Mouse (Mus musculus) inflammation-experienced regulatory T-cells, adult 6 months (primary cell): Measurements from ENCODE around the gene Ldlrap1. TPM values are rescaled to one million over a fixed set of nuclear protein-coding genes. Genes with fewer than 3 reads are reported as not detected.
A peak's percentile ranks its signal among the peaks of the same experiment; 100 is the strongest.

Experiments
- ATAC-seq: one replicate; pipeline ENCODE4 v1.8.0; 2017
- polyA plus RNA-seq, 3 experiments: library from polyadenylated mRNA; unstranded; fragments of 100-300 nt; shearing (Covaris generic); gene quantifications; one replicate each; pipeline ENCODE4 v1.2.1; 2017

Ldlrap1 gene
- polyA plus RNA-seq, 3 experiments from 2014 or later: 14.2 to 31.3 (median 24.4) TPM

DNA sequence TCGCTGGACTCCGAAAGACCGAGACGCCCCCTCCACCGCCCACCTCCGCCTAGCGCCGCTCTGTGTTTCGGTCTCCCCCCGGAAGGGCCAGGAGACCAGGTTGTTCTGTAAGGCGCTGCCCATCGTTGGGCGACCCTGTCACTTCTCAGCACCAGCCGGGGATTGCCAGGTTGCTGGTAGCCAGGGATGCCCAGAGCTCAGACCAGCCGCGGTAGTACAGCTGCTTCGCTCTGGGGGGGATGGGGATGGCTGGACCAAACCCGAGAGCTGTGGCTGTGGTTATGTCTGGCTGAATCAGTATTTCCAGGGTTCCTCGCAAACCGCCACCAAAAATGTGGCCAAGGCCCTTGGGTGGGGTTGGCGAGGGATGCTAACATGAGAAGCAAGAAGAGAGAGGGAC lies 63.2 kb downstream of the Ldlrap1 start:
- ATAC-seq: no peak

DNA sequence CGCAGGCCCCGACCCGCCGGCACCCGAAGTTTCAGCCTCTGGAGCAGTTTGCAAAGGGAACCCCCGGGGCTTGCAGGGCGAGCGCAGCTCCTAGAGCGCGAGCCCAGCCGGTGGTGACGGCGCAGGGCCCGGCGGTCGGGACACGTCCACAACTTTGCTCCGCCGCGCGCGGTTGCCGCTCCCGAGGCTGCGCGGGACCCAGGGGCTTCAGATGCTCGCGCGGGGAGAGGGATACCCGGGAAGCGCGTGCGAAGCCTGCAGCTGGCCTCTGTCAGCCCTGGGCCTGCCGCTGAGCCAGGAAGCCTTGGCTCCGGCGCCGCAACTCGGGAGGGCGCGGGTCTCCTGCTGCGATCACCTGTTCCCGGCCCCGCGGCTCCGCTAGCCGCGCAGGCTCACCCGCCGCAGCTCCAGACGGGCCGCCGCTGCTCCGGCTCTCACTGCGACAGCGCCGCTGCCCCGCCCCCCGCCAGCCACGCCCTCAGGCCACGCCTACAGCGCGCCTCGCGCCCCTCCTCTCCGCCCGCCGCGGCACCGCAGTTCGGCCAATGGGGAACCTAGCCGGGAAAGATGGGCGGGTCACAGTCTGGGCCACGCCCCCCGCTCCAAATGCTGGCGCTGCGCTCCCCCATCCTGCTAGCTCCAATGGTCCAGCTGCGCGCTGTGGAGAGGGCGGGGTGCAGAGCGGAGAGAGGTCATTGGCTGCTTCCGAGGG lies 63.8 kb downstream of the Ldlrap1 start, which contains the start of gene Man1c1:
Gene Man1c1 (minus strand): TSS at position 456 of the 712 bp plus-strand sequence.
- peak; percentile 92 for ATAC-seq

DNA sequence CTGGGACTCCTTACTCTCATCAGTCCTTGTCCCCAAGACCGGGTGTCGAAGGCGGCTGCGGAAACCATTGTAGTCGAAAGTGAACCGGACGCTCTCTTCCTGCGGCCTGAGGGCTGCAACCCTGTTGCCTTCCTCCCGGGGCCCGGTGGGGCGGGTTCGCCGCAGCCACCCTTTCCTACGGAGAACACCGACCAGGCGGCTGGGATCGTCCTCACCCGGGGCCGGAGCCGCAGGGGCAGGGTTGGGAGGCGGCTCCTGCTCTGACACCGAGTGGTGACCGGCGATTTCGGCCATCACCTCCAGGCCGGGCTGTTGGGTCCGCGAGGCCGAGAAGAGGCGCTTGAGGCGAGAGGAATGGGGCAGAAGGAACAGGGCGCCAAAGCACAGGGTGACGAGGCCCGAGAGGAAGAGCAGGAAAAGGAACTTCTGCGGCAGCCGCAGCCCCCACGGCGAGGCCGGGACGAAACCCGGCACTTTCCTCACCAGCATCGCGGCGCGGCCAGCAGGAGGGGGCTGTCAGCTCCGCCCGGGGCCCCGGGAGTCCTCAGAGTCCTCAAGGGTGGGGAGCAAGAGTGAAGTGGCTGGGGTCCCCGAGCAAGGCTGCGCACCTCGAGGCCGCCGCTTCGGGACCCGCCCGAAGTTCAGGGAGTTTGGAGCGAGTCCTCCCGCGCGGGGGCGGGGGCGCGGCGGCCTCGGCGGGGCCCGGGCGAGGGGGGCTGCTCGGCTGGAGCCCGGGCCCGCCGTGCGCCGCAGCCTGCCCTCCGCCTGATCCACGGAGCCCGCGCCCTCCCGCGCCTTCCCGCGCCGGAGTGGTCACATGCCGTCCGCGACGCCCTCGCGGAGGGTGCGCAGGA lies 64.6 kb downstream of the Ldlrap1 start:
- ATAC-seq: no peak

DNA sequence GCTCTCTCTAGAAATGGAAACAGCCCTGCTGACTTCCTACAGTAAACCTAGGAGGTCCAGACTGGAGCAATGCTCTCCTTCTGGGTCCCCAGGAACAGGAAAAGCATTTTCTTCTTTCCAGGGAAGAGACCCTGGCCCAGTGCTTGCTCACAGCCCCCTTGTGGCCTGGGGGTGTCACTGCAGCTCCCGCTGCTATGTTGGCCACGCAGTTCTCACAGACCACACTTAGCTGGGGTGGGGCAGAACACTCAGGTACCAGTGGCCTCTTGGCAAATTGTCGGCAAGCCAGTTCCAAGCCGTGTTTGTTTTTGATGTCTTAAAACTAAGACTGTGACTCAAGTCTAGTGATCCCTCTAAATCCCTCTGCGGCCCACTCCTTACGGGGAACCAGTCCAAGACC lies 65.9 kb downstream of the Ldlrap1 start:
- ATAC-seq: no peak

DNA sequence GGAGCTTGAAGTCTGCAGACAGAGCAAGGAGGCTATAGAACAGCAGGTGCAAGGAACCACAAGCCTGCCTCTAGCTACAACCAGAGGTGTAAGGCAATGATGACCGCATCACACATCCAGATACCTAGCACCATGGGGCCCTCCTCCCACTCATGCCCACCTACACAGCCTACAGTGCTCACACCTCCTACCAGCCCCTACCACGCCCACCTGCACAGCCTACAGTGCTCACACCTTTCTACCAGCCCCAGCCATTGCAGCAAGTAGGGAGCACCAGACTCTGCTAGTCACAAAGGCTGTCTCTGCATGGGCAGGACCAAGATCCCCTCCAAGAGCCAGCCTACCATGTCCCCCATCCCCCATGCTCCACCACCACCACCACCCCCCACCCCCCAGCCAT lies 66.9 kb downstream of the Ldlrap1 start:
- ATAC-seq: no peak

DNA sequence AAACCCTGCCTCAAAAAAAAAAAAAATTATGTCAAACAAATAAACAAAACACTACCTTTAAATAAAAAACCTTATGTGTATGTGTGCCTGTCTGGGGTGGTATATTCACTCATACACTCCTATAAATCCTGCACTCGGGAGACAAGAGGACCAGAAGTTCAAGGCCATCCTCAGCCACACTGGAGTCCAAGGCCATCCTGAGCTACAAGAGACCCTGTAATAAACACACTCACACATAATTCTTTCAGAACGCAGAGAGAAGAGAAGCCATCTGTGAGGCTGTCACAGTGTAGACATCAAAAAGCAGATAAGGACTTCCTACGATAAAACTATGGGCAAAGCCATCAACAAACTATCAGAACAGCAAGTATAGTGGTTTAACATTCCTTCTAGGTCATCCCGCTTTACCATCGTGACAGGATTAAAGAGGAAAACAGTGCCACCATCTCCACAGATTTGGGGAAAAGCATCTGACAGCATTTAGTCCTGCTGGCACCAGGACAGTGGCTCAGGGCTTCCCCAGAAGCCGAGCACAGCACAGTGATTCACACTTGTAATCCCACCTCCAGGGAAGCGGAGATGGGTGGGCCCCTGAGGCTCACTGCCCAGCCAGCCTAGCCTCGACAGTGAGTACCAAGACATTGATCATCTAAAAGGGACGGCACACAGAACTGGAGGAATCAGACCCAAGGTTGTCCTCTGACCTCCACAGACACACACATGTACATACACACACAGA lies 74.5 kb downstream of the Ldlrap1 start:
- no peak for ATAC-seq

DNA sequence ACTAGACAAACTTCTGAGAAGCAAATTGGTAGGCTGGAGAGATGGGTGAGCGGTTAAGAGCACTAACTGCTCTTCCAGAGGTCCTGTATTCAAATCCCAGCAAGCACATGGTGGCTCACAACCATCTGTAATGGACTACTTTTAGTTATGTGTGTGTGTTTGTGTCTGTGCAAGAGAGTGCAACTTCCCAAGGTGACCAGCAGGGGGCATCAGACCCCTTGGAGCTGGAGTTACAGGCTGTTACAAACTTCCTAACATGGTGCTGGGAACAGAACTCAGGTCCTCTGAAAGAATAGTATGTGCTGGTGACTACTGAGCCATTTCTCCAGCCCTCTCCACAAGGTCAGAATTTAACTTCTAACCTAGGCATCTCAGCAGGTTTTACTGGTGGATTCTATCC lies 75.4 kb downstream of the Ldlrap1 start:
- ATAC-seq: no peak

Other genes with a start within 250 kb of the Ldlrap1 start
- 100 to 1,000 TPM in 1 of 3 experiments, 10 to 100 TPM in 2; 64.7 to 110 (median 89.2) TPM for gene Mtfr1l, start 232.6 kb downstream of the Ldlrap1 start, polyA plus RNA-seq
- under 1 TPM; 0.44 to 0.63 (median 0.63) TPM for gene Selenon, start 215.9 kb downstream of the Ldlrap1 start, polyA plus RNA-seq
- 1 to 10 TPM in 2 of 3 experiments, under 1 TPM in 1; 0.90 to 1.9 (median 1.1) TPM for gene Man1c1, start 63.7 kb downstream of the Ldlrap1 start, polyA plus RNA-seq
- 1 to 10 TPM; 3.4 to 5.5 (median 5.4) TPM for gene Maco1, start 85.3 kb upstream of the Ldlrap1 start, polyA plus RNA-seq
- gene Rhd, start 96.5 kb upstream of the Ldlrap1 start, polyA plus RNA-seq: under 1 TPM in 2 of 3 experiments, not detected in 1; 0.31 to 0.36 TPM
- 100 to 1,000 TPM; 542 to 558 (median 542) TPM for gene Tmem50a, start 147.0 kb upstream of the Ldlrap1 start, polyA plus RNA-seq
- gene Rsrp1, start 155.6 kb upstream of the Ldlrap1 start, polyA plus RNA-seq: 100 to 1,000 TPM; 184 to 307 (median 297) TPM
- gene Syf2, start 162.9 kb upstream of the Ldlrap1 start, polyA plus RNA-seq: 100 to 1,000 TPM; 206 to 224 (median 212) TPM